Mouse (Mus musculus): ENCODE results near the gene Nwd1. TPM values are rescaled to one million over a fixed set of nuclear protein-coding genes. Genes with fewer than 3 reads are reported as not detected.

Nwd1 gene
- total and polyA plus RNA-seq, 2 experiments from 2014 or later, result 2.6 to 36.3 TPM

GRCm38 (mm10) chr8:72753165-72753564, 106.7 kb downstream of the Nwd1 start:
- Histone ChIP-seq H3K36me3 (ENCODE audit: insufficient read depth, low read length) (peaks cover 88% of the 10 kb centered on the region), H3K27ac (ENCODE audit: low read depth, low read length) (no peak overlapping the region), H3K4me2 (ENCODE audit: low read depth, low read length, poor library complexity, severe bottlenecking) (no peak overlapping the region), H3K4me1 (ENCODE audit: insufficient read depth, low read length) (no peaks in the 10 kb centered on the region), H3K4me3 (ENCODE audit: low read depth, low read length) (no peak overlapping the region), H3K9ac (replicated peaks; ENCODE audit: low read length, poor library complexity, severe bottlenecking) (no peak overlapping the region), H3K27me3 (ENCODE audit: insufficient read depth, low read length) (no peaks in the 10 kb centered on the region), H3K9me3 (ENCODE audit: low read length) (no peaks in the 10 kb centered on the region)
- DNase-seq (ENCODE audit: low spot score) (no peak), ATAC-seq (ENCODE audit: low FRiP score) (no peak)
- 99% methylated on average over 9 of the region's 9 CpGs for WGBS
- no peak for TF ChIP-seq CTCF (IDR thresholded peaks at IDR 0.05)

DNA sequence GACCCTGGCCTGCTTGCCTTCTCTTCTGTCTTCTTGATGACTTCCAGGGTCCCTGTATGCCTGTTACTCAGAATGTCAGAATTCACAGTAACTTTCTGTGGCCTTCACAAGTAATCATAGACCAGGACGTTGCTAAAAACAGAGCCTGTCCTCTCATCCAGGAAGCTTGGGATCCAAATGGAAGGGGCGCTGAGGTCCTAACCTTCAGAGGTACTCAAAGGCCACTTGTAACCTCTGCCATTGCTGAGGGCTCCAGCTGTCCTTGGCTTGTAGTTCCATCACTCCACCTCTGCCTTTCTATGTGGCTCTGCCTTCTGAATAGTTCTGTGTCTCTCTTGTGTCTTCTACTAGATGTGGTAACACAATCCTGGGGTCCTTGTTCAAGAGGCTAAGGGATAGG, 107.3 kb downstream of the Nwd1 start:
- TF ChIP-seq CTCF (IDR thresholded peaks at IDR 0.05), result no peak
- WGBS, result 91% methylated on average over 2 of the region's 2 CpGs
- no peak overlapping the region for H3K9ac ChIP-seq (replicated peaks; ENCODE audit: low read length, poor library complexity, severe bottlenecking)
- H3K4me3 ChIP-seq (ENCODE audit: low read depth, low read length), result no peak overlapping the region
- no peaks in the 10 kb centered on the region for H3K9me3 ChIP-seq (ENCODE audit: low read length)
- no peak overlapping the region for H3K4me2 ChIP-seq (ENCODE audit: low read depth, low read length, poor library complexity, severe bottlenecking)
- ATAC-seq (ENCODE audit: low FRiP score) (no peak), DNase-seq (ENCODE audit: low spot score) (no peak)
- H3K27me3 ChIP-seq (ENCODE audit: insufficient read depth, low read length), result no peaks in the 10 kb centered on the region
- peaks cover 84% of the 10 kb centered on the region for H3K36me3 ChIP-seq (ENCODE audit: insufficient read depth, low read length)
- H3K4me1 ChIP-seq (ENCODE audit: insufficient read depth, low read length), result no peaks in the 10 kb centered on the region
- H3K27ac ChIP-seq (ENCODE audit: low read depth, low read length), result no peak overlapping the region

DNA sequence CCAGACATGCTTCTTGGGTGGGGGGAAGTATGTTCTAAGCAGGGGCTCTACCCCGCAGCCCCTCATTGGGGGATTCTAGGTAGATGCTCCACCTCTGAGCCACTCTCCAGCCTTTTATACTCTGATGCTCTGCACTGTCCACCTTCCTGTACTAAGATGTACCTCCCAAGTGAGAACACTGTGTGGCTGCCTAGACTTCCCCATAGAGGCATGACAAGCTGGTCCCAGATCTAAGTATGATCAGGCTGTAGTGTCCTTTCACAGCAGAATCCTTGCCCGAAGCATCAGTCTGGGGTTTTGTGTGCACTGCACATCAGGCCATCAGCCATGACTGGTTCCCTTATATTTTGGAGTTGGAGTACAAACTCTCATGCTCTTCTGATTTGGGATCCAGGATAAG, 109.5 kb downstream of the Nwd1 start:
- TF ChIP-seq CTCF (IDR thresholded peaks at IDR 0.05), result no peak
- Histone ChIP-seq H3K36me3 (ENCODE audit: insufficient read depth, low read length) (peaks cover 61% of the 10 kb centered on the region), H3K4me3 (ENCODE audit: low read depth, low read length) (no peak overlapping the region), H3K4me2 (ENCODE audit: low read depth, low read length, poor library complexity, severe bottlenecking) (no peak overlapping the region), H3K27me3 (ENCODE audit: insufficient read depth, low read length) (no peaks in the 10 kb centered on the region), H3K4me1 (ENCODE audit: insufficient read depth, low read length) (no peaks in the 10 kb centered on the region), H3K27ac (ENCODE audit: low read depth, low read length) (no peak overlapping the region), H3K9me3 (ENCODE audit: low read length) (no peaks in the 10 kb centered on the region), H3K9ac (replicated peaks; ENCODE audit: low read length, poor library complexity, severe bottlenecking) (no peak overlapping the region)
- WGBS, result 100% methylated on average over 2 of the region's 2 CpGs
- no peak for DNase-seq (ENCODE audit: low spot score)
- no peak for ATAC-seq (ENCODE audit: low FRiP score)

DNA sequence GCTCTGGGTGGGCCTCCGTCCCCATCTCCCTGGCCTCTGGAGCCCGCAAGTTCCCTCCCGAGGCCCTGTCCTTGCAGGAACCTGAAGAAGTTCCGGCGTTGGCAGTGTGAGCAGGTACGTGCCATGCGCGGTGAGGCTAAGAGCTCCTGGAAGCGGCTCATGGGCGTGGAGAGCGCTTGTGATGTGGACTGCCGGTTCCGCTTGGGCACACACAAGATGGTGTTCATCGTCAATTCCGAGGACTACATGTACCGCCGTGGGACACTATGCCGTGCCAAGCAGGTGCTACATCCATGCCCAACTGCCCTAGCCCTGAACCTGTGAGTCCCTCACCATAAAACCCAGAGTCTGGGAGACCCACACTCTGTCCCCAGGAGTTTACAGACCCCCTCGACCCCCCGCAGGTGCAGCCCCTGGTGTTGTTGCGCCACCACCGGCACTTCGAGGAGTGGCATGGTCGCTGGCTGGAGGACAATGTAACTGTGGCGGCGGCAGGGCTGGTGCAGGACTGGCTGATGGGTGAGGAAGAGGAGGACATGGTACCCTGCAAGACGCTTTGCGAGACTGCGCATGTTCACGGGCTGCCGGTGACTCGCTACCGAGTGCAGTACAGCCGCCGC, 110.4 kb downstream of the Nwd1 start:
- no peak overlapping the region for H3K4me2 ChIP-seq (ENCODE audit: low read depth, low read length, poor library complexity, severe bottlenecking)
- H3K27ac ChIP-seq (ENCODE audit: low read depth, low read length), result no peak overlapping the region
- H3K9me3 ChIP-seq (ENCODE audit: low read length), result no peaks in the 10 kb centered on the region
- peaks cover 54% of the 10 kb centered on the region for H3K36me3 ChIP-seq (ENCODE audit: insufficient read depth, low read length)
- no peaks in the 10 kb centered on the region for H3K27me3 ChIP-seq (ENCODE audit: insufficient read depth, low read length)
- no peak for DNase-seq (ENCODE audit: low spot score)
- WGBS, result 97% methylated on average over 34 of the region's 35 CpGs
- H3K9ac ChIP-seq (replicated peaks; ENCODE audit: low read length, poor library complexity, severe bottlenecking), result no peak overlapping the region
- H3K4me1 ChIP-seq (ENCODE audit: insufficient read depth, low read length), result no peaks in the 10 kb centered on the region
- H3K4me3 ChIP-seq (ENCODE audit: low read depth, low read length), result no peak overlapping the region
- ATAC-seq (ENCODE audit: low FRiP score), result no peak
- TF ChIP-seq CTCF (IDR thresholded peaks at IDR 0.05), result no peak

DNA sequence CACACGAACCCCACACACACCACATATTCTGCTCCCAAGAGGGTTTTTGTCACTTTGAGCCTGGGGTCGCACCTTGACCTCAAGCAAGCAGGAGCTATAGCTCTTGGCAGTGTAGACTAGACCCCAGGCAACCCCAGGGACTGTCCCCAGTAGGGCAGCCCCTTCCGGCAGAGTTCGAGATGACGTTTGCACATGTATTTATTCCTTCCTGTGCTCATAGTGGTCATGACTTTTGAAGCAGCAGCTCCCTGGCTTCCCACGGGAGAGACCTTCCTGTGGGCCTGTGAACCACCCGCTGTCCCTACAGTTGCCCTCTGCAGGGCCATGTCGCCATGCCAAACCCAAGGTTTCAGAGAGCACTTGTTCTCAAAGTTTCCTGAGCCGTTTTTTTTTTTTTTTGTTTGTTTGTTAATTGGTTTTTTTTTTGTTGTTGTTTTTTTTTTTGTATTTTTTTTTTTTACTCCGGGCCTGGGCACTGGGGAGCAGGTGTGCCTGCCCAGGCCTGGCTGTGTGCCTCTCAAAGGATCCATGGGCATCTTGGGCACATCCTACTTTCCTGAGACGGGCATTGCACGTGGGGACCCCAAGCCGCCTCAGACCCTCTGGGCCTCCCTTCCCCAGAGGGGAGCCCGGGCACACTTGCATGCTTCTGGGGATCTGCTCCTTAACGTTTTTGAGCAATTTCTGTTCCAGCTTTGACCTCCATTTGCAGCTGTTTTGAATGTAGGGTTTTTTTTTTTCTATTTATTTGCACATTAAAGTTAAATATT, 111.1 kb downstream of the Nwd1 start:
- WGBS, result 88% methylated on average over 15 of the region's 15 CpGs
- Histone ChIP-seq H3K9me3 (ENCODE audit: low read length) (no peaks in the 10 kb centered on the region), H3K4me2 (ENCODE audit: low read depth, low read length, poor library complexity, severe bottlenecking) (no peak overlapping the region), H3K4me3 (ENCODE audit: low read depth, low read length) (no peak overlapping the region), H3K4me1 (ENCODE audit: insufficient read depth, low read length) (no peaks in the 10 kb centered on the region), H3K27ac (ENCODE audit: low read depth, low read length) (no peak overlapping the region), H3K27me3 (ENCODE audit: insufficient read depth, low read length) (no peaks in the 10 kb centered on the region), H3K9ac (replicated peaks; ENCODE audit: low read length, poor library complexity, severe bottlenecking) (no peak overlapping the region), H3K36me3 (ENCODE audit: insufficient read depth, low read length) (peaks cover 46% of the 10 kb centered on the region)
- ATAC-seq (ENCODE audit: low FRiP score) (no peak), DNase-seq (ENCODE audit: low spot score) (no peak)
- TF ChIP-seq CTCF (IDR thresholded peaks at IDR 0.05), result no peak

DNA sequence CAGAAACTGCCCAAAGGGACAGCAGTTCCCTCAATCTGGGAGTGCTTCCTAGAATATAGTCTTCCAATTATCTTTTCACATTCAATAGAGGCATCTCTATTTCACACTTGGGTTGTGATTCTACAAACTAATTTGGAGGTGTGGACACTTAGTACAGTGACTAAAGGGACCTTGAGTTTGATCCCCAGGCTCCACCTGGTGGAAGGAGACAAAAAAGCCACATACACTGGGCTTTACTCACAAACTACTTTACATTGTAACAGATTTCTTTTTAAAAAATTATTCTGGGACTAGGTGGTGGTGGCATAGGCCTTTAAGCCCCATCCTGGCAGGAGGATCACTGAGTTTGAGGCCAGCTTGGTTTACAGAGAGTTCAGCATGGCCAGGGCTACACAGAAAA, 111.8 kb downstream of the Nwd1 start:
- Histone ChIP-seq H3K36me3 (ENCODE audit: insufficient read depth, low read length) (peaks cover 40% of the 10 kb centered on the region), H3K4me2 (ENCODE audit: low read depth, low read length, poor library complexity, severe bottlenecking) (no peak overlapping the region), H3K9me3 (ENCODE audit: low read length) (no peaks in the 10 kb centered on the region), H3K27me3 (ENCODE audit: insufficient read depth, low read length) (no peaks in the 10 kb centered on the region), H3K27ac (ENCODE audit: low read depth, low read length) (no peak overlapping the region), H3K9ac (replicated peaks; ENCODE audit: low read length, poor library complexity, severe bottlenecking) (no peak overlapping the region), H3K4me1 (ENCODE audit: insufficient read depth, low read length) (no peaks in the 10 kb centered on the region), H3K4me3 (ENCODE audit: low read depth, low read length) (no peak overlapping the region)
- peak; percentile 53 for TF ChIP-seq CTCF (IDR thresholded peaks at IDR 0.05)
- DNase-seq (ENCODE audit: low spot score), result no peak
- no peak for ATAC-seq (ENCODE audit: low FRiP score)
